Mouse (Mus musculus) heart, embryonic 10.5 days (tissue): ENCODE measurements around the gene Dao. TPM values are rescaled to one million over a fixed set of nuclear protein-coding genes. Genes with fewer than 3 reads are reported as not detected.

Experiments used
- DNase-seq: peaks from one replicate; pipeline ENCODE4 v3.0.0-alpha.2; 2017; ENCODE audit warnings: low spot score
- H3K27ac ChIP-seq: fragments of 300-500 bp; sonication (generic); 2 replicates; pipeline ENCODE4 v1.5.1; 2016; ENCODE audit warnings: mild to moderate bottlenecking
- H3K27me3 ChIP-seq: fragments of 300-500 bp; sonication (generic); 2 replicates; pipeline ENCODE4 v1.6.1; 2016; ENCODE audit warnings: mild to moderate bottlenecking; ENCODE audit not compliant: poor library complexity, insufficient read depth, severe bottlenecking
- H3K36me3 ChIP-seq: fragments of 300-500 bp; sonication (generic); 2 replicates; pipeline ENCODE4 v1.6.1; 2016; ENCODE audit warnings: mild to moderate bottlenecking, moderate library complexity
- H3K4me1 ChIP-seq: fragments of 300-500 bp; sonication (generic); 2 replicates; pipeline ENCODE4 v1.6.1; 2016; ENCODE audit warnings: mild to moderate bottlenecking
- H3K4me3 ChIP-seq: fragments of 300-500 bp; sonication (generic); 2 replicates; pipeline ENCODE4 v1.5.1; 2016; ENCODE audit warnings: mild to moderate bottlenecking, moderate library complexity
- H3K9me3 ChIP-seq: fragments of 300-500 bp; sonication (generic); 2 replicates; pipeline ENCODE4 v1.6.1; 2016; ENCODE audit warnings: mild to moderate bottlenecking, moderate library complexity
- whole genome bisulfite sequencing: fragments of 180-500 bp; shearing (Covaris S2); methylation state at CpG from one replicate; pipeline ENCODE4 v1.1.7; 2016; 5-methylcytosine and 5-hydroxymethylcytosine counted together
- polyA plus RNA-seq: library from polyadenylated mRNA; unstranded; fragments of >200 nt; fragmentation: Nextera tagmentation; extraction: Ambion mirVana; gene quantifications from 2 replicates; pipeline ENCODE4 v1.2.1, GENCODE M21; 2016

Gene Dao
- polyA plus RNA-seq, 1 experiment from 2014 or later, result not detected

- Histone ChIP-seq H3K4me1 (peaks cover 9% of the 10 kb centered on the region), H3K27me3 (no peaks in the 10 kb centered on the region), H3K36me3 (no peaks in the 10 kb centered on the region), H3K4me3 (no peak overlapping the region), H3K9me3 (no peaks in the 10 kb centered on the region), H3K27ac (no peak overlapping the region)
- WGBS, result 81% methylated on average over 12 of the region's 12 CpGs
- no peak for DNase-seq
These were observed 4.4 kb downstream of the Dao start for GRCm38 (mm10) chr5:114007753-114008453.

DNA sequence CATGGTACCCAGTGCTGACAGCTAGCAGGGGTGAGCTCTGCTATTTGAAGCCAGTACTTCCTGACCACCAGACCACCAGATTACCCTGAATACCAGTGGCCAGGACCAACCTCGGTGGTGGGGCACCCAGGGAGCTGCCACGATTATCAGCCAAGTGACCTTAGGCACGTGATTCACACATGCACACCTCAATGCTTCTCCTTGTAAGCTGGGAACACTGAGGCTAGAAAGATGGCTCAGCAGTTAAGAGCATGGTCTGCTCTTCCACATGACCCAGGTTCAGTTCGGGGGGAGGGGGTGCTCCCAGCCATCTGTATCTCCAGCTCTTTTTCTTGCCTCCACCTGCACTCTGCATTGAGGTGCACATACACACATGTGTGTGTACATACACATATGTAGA is 5.5 kb downstream of the Dao start:
- Histone ChIP-seq H3K4me1 (peaks cover 4% of the 10 kb centered on the region; the same call in 1 of the 2 replicates), H3K36me3 (no peaks in the 10 kb centered on the region), H3K4me3 (no peak overlapping the region), H3K27me3 (no peaks in the 10 kb centered on the region), H3K9me3 (no peaks in the 10 kb centered on the region), H3K27ac (no peak overlapping the region)
- no peak for DNase-seq
- WGBS, result 54% methylated on average over 4 of the region's 4 CpGs

DNA sequence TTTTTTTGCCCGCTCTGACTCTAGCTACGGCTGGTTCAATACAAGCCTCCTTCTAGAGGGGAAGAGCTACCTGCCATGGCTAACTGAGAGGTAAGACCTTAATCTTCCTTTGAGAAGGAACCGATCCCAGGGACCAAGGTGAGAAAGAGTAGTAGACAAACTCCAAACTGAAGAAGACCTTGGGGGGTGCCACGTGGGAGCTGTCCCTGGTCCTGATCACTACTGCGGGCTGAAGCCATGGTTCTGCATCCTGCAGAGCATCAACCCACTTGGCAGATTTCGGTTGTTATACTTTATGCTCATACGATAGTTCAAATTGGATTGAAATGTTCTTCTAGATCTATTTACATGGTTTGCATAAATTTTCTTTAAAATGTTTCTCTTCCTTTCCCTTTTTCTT is 11.6 kb downstream of the Dao start:
- no peak overlapping the region for H3K4me3 ChIP-seq
- no peaks in the 10 kb centered on the region for H3K4me1 ChIP-seq
- no peak for DNase-seq
- no peaks in the 10 kb centered on the region for H3K9me3 ChIP-seq
- 63% methylated on average over 7 of the region's 7 CpGs for WGBS
- H3K27ac ChIP-seq, result no peak overlapping the region
- H3K27me3 ChIP-seq, result peaks cover 9% of the 10 kb centered on the region; the same call in 1 of the 2 replicates
- H3K36me3 ChIP-seq, result no peaks in the 10 kb centered on the region

GRCm38 (mm10) chr5:114024390-114024789 is 20.9 kb downstream of the Dao start:
- DNase-seq, result no peak
- no peak overlapping the region for H3K4me3 ChIP-seq
- peaks cover 10% of the 10 kb centered on the region for H3K4me1 ChIP-seq
- no peaks in the 10 kb centered on the region for H3K9me3 ChIP-seq
- whole genome bisulfite sequencing, result 58% methylated on average over 6 of the region's 6 CpGs
- H3K27me3 ChIP-seq, result peaks cover 17% of the 10 kb centered on the region
- no peaks in the 10 kb centered on the region for H3K36me3 ChIP-seq
- H3K27ac ChIP-seq, result no peak overlapping the region

GRCm38 (mm10) chr5:114024885-114025284 is 21.4 kb downstream of the Dao start:
- Histone ChIP-seq H3K4me3 (no peak overlapping the region), H3K36me3 (no peaks in the 10 kb centered on the region), H3K4me1 (peaks cover 10% of the 10 kb centered on the region), H3K27me3 (peaks cover 18% of the 10 kb centered on the region), H3K9me3 (no peaks in the 10 kb centered on the region), H3K27ac (no peak overlapping the region)
- no peak for DNase-seq
- 9% methylated on average over 10 of the region's 10 CpGs for WGBS

DNA sequence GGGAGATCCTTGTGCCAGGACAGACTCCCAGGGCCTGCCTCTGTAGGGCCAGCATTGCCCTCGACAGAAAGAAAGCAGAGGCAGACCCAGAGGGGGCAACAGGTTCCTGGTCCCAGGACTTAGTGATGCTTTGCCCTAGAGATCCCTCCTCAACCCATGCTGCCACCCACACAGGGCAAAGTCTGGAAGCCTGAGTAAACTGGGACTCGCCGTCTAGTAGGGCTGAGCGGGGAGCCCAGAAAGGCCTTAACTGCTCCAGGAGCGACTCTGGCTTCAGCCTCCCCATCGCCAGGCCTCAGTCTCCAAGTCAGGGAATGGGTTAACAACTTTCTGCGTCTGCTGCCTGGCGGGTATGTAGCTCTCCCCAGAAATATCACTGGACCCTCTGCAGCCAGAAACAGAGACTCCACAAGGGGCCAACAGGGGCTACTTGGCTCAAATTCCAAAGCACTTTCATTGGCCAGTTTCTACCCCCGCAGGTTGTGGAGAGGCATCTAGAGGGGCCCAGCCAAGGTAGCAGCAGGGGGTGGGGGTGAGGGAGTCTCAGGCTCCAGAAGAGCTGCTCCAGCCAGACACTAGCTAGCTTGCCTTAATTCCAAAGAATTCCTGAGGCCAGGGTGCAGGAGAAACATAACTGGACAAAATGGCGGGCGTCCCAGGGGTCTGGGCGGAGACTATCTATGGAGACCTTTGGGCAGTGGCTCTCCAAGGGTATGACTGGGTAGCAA is 23.9 kb downstream of the Dao start:
- 82% methylated on average over 12 of the region's 12 CpGs for WGBS
- Histone ChIP-seq H3K4me1 (peaks cover 15% of the 10 kb centered on the region), H3K4me3 (no peak overlapping the region), H3K36me3 (no peaks in the 10 kb centered on the region), H3K9me3 (no peaks in the 10 kb centered on the region), H3K27ac (no peak overlapping the region), H3K27me3 (peaks cover 18% of the 10 kb centered on the region)
- no peak for DNase-seq

DNA sequence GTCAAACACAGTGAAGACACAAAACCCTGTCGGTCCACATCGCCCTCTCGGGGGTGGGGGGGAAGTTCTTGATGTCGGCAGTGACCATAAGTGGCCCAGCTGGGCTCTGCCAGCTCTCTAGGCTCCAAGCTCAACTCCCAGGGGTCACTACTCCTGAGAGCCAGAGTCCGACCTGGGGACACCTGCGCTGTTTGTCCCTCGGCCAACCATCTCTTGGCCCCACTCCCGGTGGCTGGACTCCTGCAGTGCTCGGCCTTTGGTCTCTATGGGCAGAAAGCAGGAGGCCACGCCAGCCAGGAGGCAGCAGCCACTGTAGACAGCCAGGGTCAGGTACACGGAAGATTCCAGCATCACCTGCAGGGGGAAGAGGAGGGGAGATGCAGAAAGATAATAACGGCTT is 24.6 kb downstream of the Dao start:
- H3K9me3 ChIP-seq, result no peaks in the 10 kb centered on the region
- H3K4me3 ChIP-seq, result no peak overlapping the region
- H3K36me3 ChIP-seq, result no peaks in the 10 kb centered on the region
- 78% methylated on average over 12 of the region's 12 CpGs for WGBS
- peaks cover 18% of the 10 kb centered on the region for H3K27me3 ChIP-seq
- H3K4me1 ChIP-seq, result peaks cover 15% of the 10 kb centered on the region
- DNase-seq, result no peak
- no peak overlapping the region for H3K27ac ChIP-seq

GRCm38 (mm10) chr5:114030652-114031051 is 27.1 kb downstream of the Dao start:
- peaks cover 27% of the 10 kb centered on the region for H3K27me3 ChIP-seq
- H3K27ac ChIP-seq, result no peak overlapping the region
- 89% methylated on average over 12 of the region's 12 CpGs for WGBS
- H3K4me3 ChIP-seq, result no peak overlapping the region
- H3K9me3 ChIP-seq, result no peaks in the 10 kb centered on the region
- H3K4me1 ChIP-seq, result 0 out of 2 replicates have a peak, but pooled peaks cover 10% of the 10 kb centered on the region
- H3K36me3 ChIP-seq, result no peaks in the 10 kb centered on the region
- DNase-seq, result no peak

DNA sequence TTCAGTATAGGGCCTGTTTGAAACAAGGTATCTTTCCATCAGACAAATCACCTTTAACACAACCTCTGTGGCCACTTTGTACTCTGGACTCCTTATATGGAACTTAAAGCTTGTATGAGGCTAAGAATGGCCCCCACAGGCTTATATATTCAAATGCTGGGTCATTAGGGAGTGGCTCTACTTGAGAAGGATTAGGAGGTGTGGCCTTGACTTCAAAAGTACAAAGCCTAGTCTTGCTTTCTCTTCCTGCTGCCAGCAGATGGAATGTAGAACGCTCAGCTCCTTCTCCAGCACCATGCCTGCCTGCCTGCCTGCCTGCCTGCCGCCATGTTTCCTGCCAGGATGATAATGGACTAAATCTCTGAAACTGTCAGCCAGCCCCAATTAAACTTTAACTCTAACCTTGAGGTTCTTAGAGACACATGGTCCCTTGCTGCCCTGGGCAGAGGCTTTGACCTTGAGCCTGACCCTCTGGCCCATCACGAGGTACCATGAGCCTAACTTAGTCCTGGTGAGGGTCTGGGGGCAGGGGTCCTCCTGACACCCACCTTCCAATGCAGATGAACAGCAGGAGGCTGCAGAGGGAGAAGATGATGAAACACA is 28.8 kb downstream of the Dao start:
- Histone ChIP-seq H3K27me3 (peaks cover 18% of the 10 kb centered on the region), H3K9me3 (no peaks in the 10 kb centered on the region), H3K27ac (no peak overlapping the region), H3K4me1 (0 out of 2 replicates have a peak, but pooled peaks cover 10% of the 10 kb centered on the region), H3K4me3 (no peak overlapping the region), H3K36me3 (no peaks in the 10 kb centered on the region)
- WGBS, result 77% methylated on average over 3 of the region's 3 CpGs
- DNase-seq, result no peak

DNA sequence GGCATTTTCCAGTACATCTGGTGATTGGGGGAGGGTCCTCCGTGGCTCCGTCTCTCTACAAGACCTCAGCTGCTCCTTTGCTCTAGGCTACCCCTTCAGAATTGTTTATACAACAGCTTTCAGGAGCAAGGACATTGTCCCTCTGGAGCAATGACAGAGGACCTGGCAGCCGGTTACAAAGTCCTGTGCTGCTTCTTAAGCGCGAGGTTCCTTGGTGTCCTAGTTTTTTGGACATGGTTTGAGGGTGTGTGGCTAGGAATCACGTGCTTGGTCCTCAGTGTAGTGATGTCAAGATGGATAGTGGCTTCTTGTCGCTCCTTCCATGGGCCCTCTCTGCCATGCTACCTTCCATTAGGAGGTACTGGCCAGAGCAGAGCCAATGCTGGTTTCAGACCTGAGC is 30.9 kb downstream of the Dao start:
- Histone ChIP-seq H3K9me3 (no peaks in the 10 kb centered on the region), H3K36me3 (no peaks in the 10 kb centered on the region), H3K27me3 (peaks cover 13% of the 10 kb centered on the region), H3K27ac (no peak overlapping the region), H3K4me3 (no peak overlapping the region), H3K4me1 (peaks cover 14% of the 10 kb centered on the region; the same call in 1 of the 2 replicates)
- 78% methylated on average over 7 of the region's 7 CpGs for WGBS
- no peak for DNase-seq

DNA sequence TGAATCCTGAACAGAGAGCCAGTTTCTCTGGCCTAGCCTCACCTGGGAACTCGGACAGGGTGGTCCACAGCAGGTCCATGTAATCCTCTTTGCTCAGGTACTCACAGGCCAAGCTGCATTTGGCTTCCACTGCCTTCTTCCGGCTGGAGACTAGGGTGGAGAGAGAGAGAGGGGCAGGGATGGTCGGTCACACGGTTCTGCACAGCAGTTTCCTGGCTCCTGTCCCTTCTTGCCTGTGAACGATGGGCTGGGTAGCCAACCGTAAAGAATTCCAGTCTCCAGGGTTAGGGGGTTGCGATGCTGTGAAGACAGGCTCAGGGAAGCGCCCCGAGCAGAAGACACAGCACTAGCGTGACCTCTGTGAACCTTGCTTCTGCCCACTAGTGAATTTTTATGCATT is 31.6 kb downstream of the Dao start:
- DNase-seq, result no peak
- Histone ChIP-seq H3K27me3 (0 out of 2 replicates have a peak, but pooled peaks cover 11% of the 10 kb centered on the region), H3K4me1 (peaks cover 14% of the 10 kb centered on the region; the same call in 1 of the 2 replicates), H3K4me3 (no peak overlapping the region), H3K27ac (no peak overlapping the region), H3K36me3 (no peaks in the 10 kb centered on the region), H3K9me3 (no peaks in the 10 kb centered on the region)
- WGBS, result 68% methylated on average over 10 of the region's 10 CpGs

DNA sequence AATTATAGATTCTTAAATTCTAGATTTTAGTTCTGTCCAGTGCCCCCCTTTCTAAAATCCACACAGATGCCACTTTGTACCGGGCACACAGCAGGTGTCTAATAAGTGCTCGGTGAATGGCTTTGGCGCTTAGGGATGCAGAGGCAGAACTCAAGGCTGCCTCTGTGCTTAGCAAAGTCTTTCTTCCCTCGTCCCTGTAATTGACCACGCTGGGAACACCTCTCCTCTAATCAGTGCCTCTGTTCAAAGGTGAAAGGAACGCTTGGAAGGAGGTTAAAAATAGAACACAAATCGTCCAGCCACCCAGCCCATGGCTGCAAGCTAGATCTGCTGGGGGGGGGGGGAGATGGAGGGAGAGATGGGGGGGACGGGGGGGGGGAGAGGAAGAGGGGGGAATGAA is 37.0 kb downstream of the Dao start:
- no peaks in the 10 kb centered on the region for H3K9me3 ChIP-seq
- H3K4me1 ChIP-seq, result peaks cover 27% of the 10 kb centered on the region
- no peak for DNase-seq
- WGBS, result 23% methylated on average over 8 of the region's 8 CpGs
- H3K27ac ChIP-seq, result 0 out of 2 replicates have a peak overlapping the region, but pooled peaks have one; percentile 22
- H3K36me3 ChIP-seq, result no peaks in the 10 kb centered on the region
- 0 out of 2 replicates have a peak overlapping the region, but pooled peaks have one; percentile 12 for H3K4me3 ChIP-seq
- H3K27me3 ChIP-seq, result 0 out of 2 replicates have a peak, but pooled peaks cover 4% of the 10 kb centered on the region

DNA sequence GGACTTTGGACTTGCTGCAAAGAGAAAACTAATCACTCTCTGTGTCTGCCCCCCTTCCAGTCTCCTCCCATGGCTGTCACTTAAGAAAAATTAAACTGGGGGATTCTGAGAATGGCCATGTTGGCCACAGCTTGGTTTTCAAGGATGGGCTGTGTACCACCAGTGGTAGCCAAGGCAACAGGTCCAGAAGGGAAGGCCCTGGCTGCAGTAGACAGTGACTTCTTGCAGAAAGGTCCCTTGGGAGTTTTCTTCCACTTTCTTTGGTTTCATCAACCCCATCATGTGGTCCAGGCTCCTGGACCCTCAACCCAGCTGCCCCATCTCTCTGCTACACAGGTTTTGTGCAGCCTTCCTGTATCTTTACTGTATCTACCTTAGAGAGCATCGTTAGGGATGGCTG is 37.4 kb downstream of the Dao start:
- no peaks in the 10 kb centered on the region for H3K36me3 ChIP-seq
- peaks cover 27% of the 10 kb centered on the region for H3K4me1 ChIP-seq
- WGBS, result 65% methylated on average over 1 of the region's 1 CpGs
- H3K27me3 ChIP-seq, result no peaks in the 10 kb centered on the region
- 0 out of 2 replicates have a peak overlapping the region, but pooled peaks have one; percentile 12 for H3K4me3 ChIP-seq
- H3K9me3 ChIP-seq, result no peaks in the 10 kb centered on the region
- H3K27ac ChIP-seq, result 0 out of 2 replicates have a peak overlapping the region, but pooled peaks have one; percentile 10
- DNase-seq, result no peak
